Mouse (Mus musculus) embryonic fibroblast, embryonic 13.5 days (primary cell): ENCODE measurements around the gene Tomm70a.

Experiments used
- CTCF ChIP-seq: IDR thresholded peaks from 2 replicates; pipeline ENCODE4 v1.5.1; 2011; ENCODE audit warnings: mild to moderate bottlenecking, control low read depth, low read length, moderate library complexity, borderline replicate concordance; ENCODE audit not compliant: insufficient read depth
- POLR2A ChIP-seq: IDR thresholded peaks from 2 replicates; pipeline ENCODE4 v1.6.1; 2011; ENCODE audit warnings: low read depth, mild to moderate bottlenecking, control low read depth, low read length, moderate library complexity

- TF ChIP-seq POLR2A (no peak), CTCF (no peak)
These were observed 56.2 kb downstream of the Tomm70a start for GRCm38 (mm10) chr16:57177664-57178063.
